Comparison of ENCODE assay signal across 18 mouse cellular contexts in genomic region chr17:30336280-30336679, GRCm38 (mm10).
DNase-seq lines count a peak whose midpoint lies in the region; ATAC-seq and TF ChIP-seq lines count a peak whose summit lies in the region.
"Had no signal": no experiment of that assay in that cellular context is flagged by ENCODE, and none has a peak within 500 bp of the region (broad histone marks: within the 10 kb centered on the region; RNA-seq: fewer than 3 reads in every experiment).

No protein-coding gene starts in this region.

- no peaks in the 10 kb centered on the region for H3K9me3 ChIP-seq in hindbrain, embryonic 10.5 days
- H3K9me3 ChIP-seq in hindbrain, postnatal 0 days (ENCODE audit: low read length), result no peaks in the 10 kb centered on the region
- no peaks in the 10 kb centered on the region for H3K9me3 ChIP-seq in midbrain, embryonic 10.5 days (replicated peaks)
- H3K9me3 ChIP-seq in midbrain, embryonic 14.5 days (ENCODE audit: control insufficient read depth, low read length), result no peaks in the 10 kb centered on the region
- no peaks in the 10 kb centered on the region for H3K9me3 ChIP-seq in embryonic facial prominence, embryonic 10.5 days
- H3K9me3 ChIP-seq in limb, embryonic 10.5 days (replicated peaks), result no peaks in the 10 kb centered on the region
- H3K9me3 ChIP-seq: heart, embryonic 10.5 days; heart, embryonic 13.5 days; hindbrain, embryonic 13.5 days had no signal

- TF ChIP-seq CTCF in hindbrain, postnatal 0 days (IDR thresholded peaks at IDR 0.05; ENCODE audit: low read depth), result no peak

- H3K4me1 ChIP-seq in hindbrain, embryonic 10.5 days (replicated peaks), result peaks cover 59% of the 10 kb centered on the region
- H3K4me1 ChIP-seq in hindbrain, postnatal 0 days (ENCODE audit: insufficient read depth, low read length), result peaks cover 6% of the 10 kb centered on the region; the same call in 1 of the 2 replicates
- H3K4me1 ChIP-seq in midbrain, embryonic 10.5 days, result peaks cover 54% of the 10 kb centered on the region
- H3K4me1 ChIP-seq in midbrain, embryonic 14.5 days (ENCODE audit: control insufficient read depth, insufficient read depth, low read length), result peaks cover 11% of the 10 kb centered on the region; the same call in 1 of the 2 replicates
- H3K4me1 ChIP-seq in embryonic facial prominence, embryonic 10.5 days, result peaks cover 44% of the 10 kb centered on the region
- H3K4me1 ChIP-seq in limb, embryonic 10.5 days, result peaks cover 42% of the 10 kb centered on the region

- no peak for ATAC-seq in hindbrain, postnatal 0 days
- no peak for ATAC-seq in midbrain, embryonic 14.5 days (ENCODE audit: low FRiP score, low TSS enrichment)
- ATAC-seq: CD4-positive, CD25-positive, alpha-beta regulatory T cell, adult 4 months; forebrain, embryonic 14.5 days; hindbrain, embryonic 16.5 days had no signal

- no peak overlapping the region for H3K4me2 ChIP-seq in hindbrain, postnatal 0 days (ENCODE audit: low read depth, low read length)
- H3K4me2 ChIP-seq in midbrain, embryonic 14.5 days (ENCODE audit: low read length), result no peak overlapping the region
- H3K4me2 ChIP-seq: heart, embryonic 13.5 days; hindbrain, embryonic 13.5 days had no signal

- H3K9ac ChIP-seq in hindbrain, postnatal 0 days (replicated peaks; ENCODE audit: low read length), result no peak overlapping the region
- H3K9ac ChIP-seq in midbrain, embryonic 14.5 days (replicated peaks; ENCODE audit: low read length), result no peak overlapping the region
- H3K9ac ChIP-seq: heart, embryonic 13.5 days; hindbrain, embryonic 13.5 days had no signal

- no peaks in the 10 kb centered on the region for H3K36me3 ChIP-seq in hindbrain, embryonic 10.5 days
- no peaks in the 10 kb centered on the region for H3K36me3 ChIP-seq in hindbrain, postnatal 0 days (ENCODE audit: insufficient read depth, low read length)
- H3K36me3 ChIP-seq in midbrain, embryonic 10.5 days, result no peaks in the 10 kb centered on the region
- H3K36me3 ChIP-seq in midbrain, embryonic 14.5 days (ENCODE audit: control insufficient read depth, insufficient read depth, low read length), result no peaks in the 10 kb centered on the region
- H3K36me3 ChIP-seq in embryonic facial prominence, embryonic 10.5 days (replicated peaks), result no peaks in the 10 kb centered on the region
- H3K36me3 ChIP-seq in limb, embryonic 10.5 days, result no peaks in the 10 kb centered on the region
- H3K36me3 ChIP-seq: heart, embryonic 10.5 days; heart, embryonic 13.5 days; hindbrain, embryonic 13.5 days had no signal

- no peaks in the 10 kb centered on the region for H3K27me3 ChIP-seq in hindbrain, embryonic 10.5 days (ENCODE audit: insufficient read depth, poor library complexity, severe bottlenecking)
- H3K27me3 ChIP-seq in hindbrain, postnatal 0 days (ENCODE audit: insufficient read depth, low read length), result no peaks in the 10 kb centered on the region
- H3K27me3 ChIP-seq in midbrain, embryonic 10.5 days (ENCODE audit: low read depth, poor library complexity, severe bottlenecking), result no peaks in the 10 kb centered on the region
- no peaks in the 10 kb centered on the region for H3K27me3 ChIP-seq in midbrain, embryonic 14.5 days (ENCODE audit: control insufficient read depth, insufficient read depth, low read length)
- H3K27me3 ChIP-seq in embryonic facial prominence, embryonic 10.5 days (replicated peaks; ENCODE audit: low read depth, poor library complexity, severe bottlenecking), result no peaks in the 10 kb centered on the region
- H3K27me3 ChIP-seq in limb, embryonic 10.5 days (ENCODE audit: low read depth, poor library complexity, severe bottlenecking), result no peaks in the 10 kb centered on the region
- H3K27me3 ChIP-seq: heart, embryonic 13.5 days; hindbrain, embryonic 13.5 days had no signal

- H3K4me3 ChIP-seq in hindbrain, embryonic 10.5 days, result no peak overlapping the region
- no peak overlapping the region for H3K4me3 ChIP-seq in hindbrain, postnatal 0 days (ENCODE audit: low read length)
- no peak overlapping the region for H3K4me3 ChIP-seq in midbrain, embryonic 10.5 days
- no peak overlapping the region for H3K4me3 ChIP-seq in midbrain, embryonic 14.5 days (replicated peaks; ENCODE audit: low read depth, low read length)
- no peak overlapping the region for H3K4me3 ChIP-seq in embryonic facial prominence, embryonic 10.5 days
- no peak overlapping the region for H3K4me3 ChIP-seq in limb, embryonic 10.5 days
- H3K4me3 ChIP-seq: heart, adult 2 months; heart, embryonic 10.5 days; heart, embryonic 13.5 days; hindbrain, embryonic 13.5 days had no signal

- DNase-seq in hindbrain, embryonic 10.5 days (ENCODE audit: low spot score), result no peak
- DNase-seq in hindbrain, postnatal 0 days (ENCODE audit: low spot score), result no peak
- no peak for DNase-seq in midbrain, embryonic 10.5 days (ENCODE audit: low spot score)
- no peak for DNase-seq in midbrain, embryonic 14.5 days
- DNase-seq in embryonic facial prominence, embryonic 10.5 days (ENCODE audit: low spot score), result no peak
- no peak for DNase-seq in limb, embryonic 10.5 days (ENCODE audit: low spot score)
- DNase-seq: adrenal gland, adult 2 months; adrenal gland, postnatal 14 days; cerebellum, postnatal 10 days; gastrocnemius, postnatal 25 days; heart, adult 2 months; heart, postnatal 14 days had no signal

- WGBS in hindbrain, embryonic 10.5 days, result 58% methylated on average over 5 of the region's 5 CpGs
- 47% methylated on average over 5 of the region's 5 CpGs for WGBS in hindbrain, postnatal 0 days
- WGBS in midbrain, embryonic 10.5 days, result 75% methylated on average over 5 of the region's 5 CpGs
- WGBS in midbrain, embryonic 14.5 days, result 63% methylated on average over 5 of the region's 5 CpGs
- 65% methylated on average over 5 of the region's 5 CpGs for WGBS in embryonic facial prominence, embryonic 10.5 days
- 64% methylated on average over 5 of the region's 5 CpGs for WGBS in limb, embryonic 10.5 days

- H3K27ac ChIP-seq in hindbrain, embryonic 10.5 days, result peak overlapping the region; percentile 77
- no peak overlapping the region for H3K27ac ChIP-seq in hindbrain, postnatal 0 days
- peak overlapping the region; percentile 63; the same call in 1 of the 2 replicates for H3K27ac ChIP-seq in midbrain, embryonic 10.5 days (replicated peaks)
- no peak overlapping the region for H3K27ac ChIP-seq in midbrain, embryonic 14.5 days (replicated peaks; ENCODE audit: low read depth, low read length)
- peak overlapping the region; percentile 61; the same call in 1 of the 2 replicates for H3K27ac ChIP-seq in embryonic facial prominence, embryonic 10.5 days (replicated peaks)
- peak overlapping the region; percentile 68 for H3K27ac ChIP-seq in limb, embryonic 10.5 days
- H3K27ac ChIP-seq: heart, adult 2 months; heart, embryonic 10.5 days; heart, embryonic 13.5 days; hindbrain, embryonic 13.5 days had no signal

Comparison
In these comparisons a context has a peak if more than half of its experiments do, and no peak if none do; other contexts are left out.
1. H3K27ac ChIP-seq: peak in hindbrain, embryonic 10.5 days (single experiment), midbrain, embryonic 10.5 days (single experiment), embryonic facial prominence, embryonic 10.5 days (single experiment) and limb, embryonic 10.5 days (single experiment); none in hindbrain, postnatal 0 days (single experiment) and midbrain, embryonic 14.5 days (single experiment).